Mouse (Mus musculus): ENCODE measurements around the gene Egfl8. TPM values are rescaled to one million over a fixed set of nuclear protein-coding genes. Genes with fewer than 3 reads are reported as not detected.

The Egfl8 gene
- polyA plus RNA-seq, 1 experiment from 2014 or later = 3.1 TPM

DNA sequence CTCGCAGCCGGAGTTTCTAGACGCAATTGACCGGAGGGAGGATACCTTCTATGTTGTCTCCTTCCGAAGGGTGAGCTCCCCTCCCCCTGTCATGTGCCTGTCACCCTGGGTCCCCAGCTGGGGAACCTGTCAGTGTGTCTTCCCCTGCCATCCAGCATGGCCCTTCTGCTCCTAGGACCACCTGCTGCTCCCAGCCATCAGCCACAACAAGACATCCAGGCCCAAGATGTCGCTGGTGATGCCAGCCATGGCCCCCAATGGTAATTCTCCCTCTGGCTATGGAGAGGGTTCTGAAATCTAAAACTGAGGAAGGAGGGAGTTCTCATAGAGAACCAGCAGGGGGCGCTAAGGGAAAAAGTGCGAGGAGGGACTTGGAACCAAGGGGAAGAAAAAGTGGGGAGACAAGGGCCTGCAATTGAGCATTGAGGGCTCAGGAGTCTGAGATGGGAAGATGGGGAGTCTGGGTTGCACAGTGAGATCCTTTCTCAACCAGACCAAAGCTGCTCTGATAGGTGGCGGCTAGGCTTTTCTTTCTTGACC lies 38.0 kb upstream of the Egfl8 start:
- H3K4me2 ChIP-seq (ENCODE audit: low read depth, low read length) = no peak overlapping the region
- no peak overlapping the region for H3K27ac ChIP-seq (replicated peaks; ENCODE audit: low read depth, low read length)
- WGBS = 65% methylated on average over 9 of the region's 9 CpGs
- no peak overlapping the region for H3K4me3 ChIP-seq (ENCODE audit: low read depth, low read length)
- H3K4me1 ChIP-seq (ENCODE audit: control insufficient read depth, insufficient read depth, low read length) = no peaks in the 10 kb centered on the region
- no peaks in the 10 kb centered on the region for H3K9me3 ChIP-seq (replicated peaks; ENCODE audit: control insufficient read depth, low read length)
- ATAC-seq (replicated peaks; ENCODE audit: insufficient number of reproducible peaks, low FRiP score, low TSS enrichment, low read depth) = no peak
- H3K36me3 ChIP-seq (replicated peaks; ENCODE audit: control insufficient read depth, insufficient read depth, low read depth, low read length) = peaks cover 10% of the 10 kb centered on the region
- no peak overlapping the region for H3K9ac ChIP-seq (replicated peaks; ENCODE audit: low read length)
- DNase-seq (ENCODE audit: low spot score) = peak; percentile 75
- H3K27me3 ChIP-seq (ENCODE audit: control insufficient read depth, insufficient read depth, low read length) = no peaks in the 10 kb centered on the region

DNA sequence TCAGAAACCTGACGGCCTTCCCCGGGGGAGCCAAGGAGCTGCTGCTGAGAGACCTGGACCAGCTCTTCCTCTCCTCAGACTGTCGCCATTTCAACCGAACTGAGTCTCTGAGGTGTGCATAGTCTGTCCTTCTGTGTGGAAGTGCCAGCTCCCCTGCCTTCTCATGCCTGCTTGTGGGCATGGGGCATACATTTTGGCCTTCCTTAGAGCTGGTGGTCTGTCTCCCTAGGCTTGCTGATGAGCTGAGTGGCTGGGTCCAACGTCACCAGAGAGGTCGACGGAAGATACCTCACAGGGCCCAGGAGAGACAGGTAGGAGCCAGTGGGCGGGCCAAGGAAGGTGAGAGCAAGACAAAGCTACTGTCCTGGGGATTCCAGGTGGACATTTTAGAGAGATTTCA lies 37.2 kb upstream of the Egfl8 start:
- Histone ChIP-seq H3K4me2 (ENCODE audit: low read depth, low read length) (no peak overlapping the region), H3K36me3 (replicated peaks; ENCODE audit: control insufficient read depth, insufficient read depth, low read depth, low read length) (peaks cover 10% of the 10 kb centered on the region), H3K4me3 (ENCODE audit: low read depth, low read length) (no peak overlapping the region), H3K9ac (replicated peaks; ENCODE audit: low read length) (no peak overlapping the region), H3K27ac (replicated peaks; ENCODE audit: low read depth, low read length) (no peak overlapping the region), H3K27me3 (ENCODE audit: control insufficient read depth, insufficient read depth, low read length) (no peaks in the 10 kb centered on the region), H3K9me3 (replicated peaks; ENCODE audit: control insufficient read depth, low read length) (no peaks in the 10 kb centered on the region), H3K4me1 (ENCODE audit: control insufficient read depth, insufficient read depth, low read length) (peaks cover 3% of the 10 kb centered on the region; the same call in 1 of the 2 replicates)
- WGBS = 95% methylated on average over 8 of the region's 8 CpGs
- DNase-seq (ENCODE audit: low spot score) (no peak), ATAC-seq (replicated peaks; ENCODE audit: insufficient number of reproducible peaks, low FRiP score, low TSS enrichment, low read depth) (no peak)

DNA sequence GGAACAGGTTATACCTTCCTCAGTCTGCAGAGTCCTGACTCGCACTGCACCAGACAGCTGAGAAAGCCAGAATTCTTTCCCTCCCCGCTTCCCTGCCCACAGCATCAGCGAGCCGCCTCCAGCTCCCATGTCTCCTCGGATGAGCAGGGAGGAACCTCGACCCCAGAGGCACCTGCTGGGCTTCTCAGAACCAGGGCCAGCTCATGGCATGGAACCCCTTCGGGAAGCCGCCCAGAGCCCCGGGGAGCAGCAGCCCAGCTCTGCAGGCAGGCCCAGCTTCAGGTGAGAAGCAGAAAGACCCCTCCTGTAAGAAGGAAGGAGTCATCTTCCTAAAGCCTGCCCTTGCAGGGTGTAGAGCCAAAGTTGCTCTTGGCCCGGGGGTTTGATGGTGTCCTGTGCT lies 36.8 kb upstream of the Egfl8 start:
- Histone ChIP-seq H3K4me1 (ENCODE audit: control insufficient read depth, insufficient read depth, low read length) (peaks cover 5% of the 10 kb centered on the region; the same call in 1 of the 2 replicates), H3K27ac (replicated peaks; ENCODE audit: low read depth, low read length) (no peak overlapping the region), H3K4me2 (ENCODE audit: low read depth, low read length) (no peak overlapping the region), H3K4me3 (ENCODE audit: low read depth, low read length) (no peak overlapping the region), H3K27me3 (ENCODE audit: control insufficient read depth, insufficient read depth, low read length) (no peaks in the 10 kb centered on the region), H3K9ac (replicated peaks; ENCODE audit: low read length) (no peak overlapping the region), H3K36me3 (replicated peaks; ENCODE audit: control insufficient read depth, insufficient read depth, low read depth, low read length) (peaks cover 10% of the 10 kb centered on the region), H3K9me3 (replicated peaks; ENCODE audit: control insufficient read depth, low read length) (no peaks in the 10 kb centered on the region)
- ATAC-seq (replicated peaks; ENCODE audit: insufficient number of reproducible peaks, low FRiP score, low TSS enrichment, low read depth) (no peak), DNase-seq (ENCODE audit: low spot score) (no peak)
- 91% methylated on average over 10 of the region's 10 CpGs for WGBS

DNA sequence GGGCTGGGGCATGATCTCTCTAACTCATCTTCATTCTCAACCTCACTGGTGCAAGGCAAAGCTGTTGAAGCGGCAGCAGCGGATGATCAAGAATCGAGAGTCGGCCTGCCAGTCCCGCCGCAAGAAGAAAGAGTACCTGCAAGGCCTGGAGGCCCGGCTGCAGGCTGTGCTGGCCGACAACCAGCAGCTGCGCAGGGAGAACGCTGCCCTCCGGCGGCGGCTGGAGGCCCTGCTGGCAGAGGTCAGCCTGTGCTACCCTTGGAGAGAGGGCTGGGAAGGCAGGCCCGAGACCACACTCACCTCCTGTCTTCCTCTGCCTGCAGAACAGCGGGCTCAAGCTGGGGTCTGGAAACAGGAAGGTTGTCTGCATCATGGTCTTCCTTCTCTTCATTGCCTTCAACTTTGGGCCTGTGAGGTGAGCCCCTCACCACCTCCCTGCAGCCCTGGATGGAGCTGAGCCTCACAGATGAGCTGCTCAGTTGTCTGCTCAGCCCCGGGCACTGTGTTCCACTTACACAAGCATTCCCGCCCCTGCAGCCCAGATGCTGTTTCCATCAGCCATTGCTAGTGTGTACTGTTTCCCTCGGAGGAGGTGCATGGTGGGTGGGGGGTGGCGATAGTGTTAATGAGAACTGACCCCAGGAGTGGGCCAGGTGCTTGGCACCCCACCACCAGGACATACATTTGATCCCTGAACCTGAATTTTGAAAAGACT lies 35.9 kb upstream of the Egfl8 start:
- H3K36me3 ChIP-seq (replicated peaks; ENCODE audit: control insufficient read depth, insufficient read depth, low read depth, low read length) = peaks cover 10% of the 10 kb centered on the region
- H3K4me2 ChIP-seq (ENCODE audit: low read depth, low read length) = no peak overlapping the region
- H3K27ac ChIP-seq (replicated peaks; ENCODE audit: low read depth, low read length) = no peak overlapping the region
- ATAC-seq (replicated peaks; ENCODE audit: insufficient number of reproducible peaks, low FRiP score, low TSS enrichment, low read depth) = no peak
- peak; percentile 38 for DNase-seq (ENCODE audit: low spot score)
- peaks cover 5% of the 10 kb centered on the region; the same call in 1 of the 2 replicates for H3K4me1 ChIP-seq (ENCODE audit: control insufficient read depth, insufficient read depth, low read length)
- H3K27me3 ChIP-seq (ENCODE audit: control insufficient read depth, insufficient read depth, low read length) = no peaks in the 10 kb centered on the region
- WGBS = 48% methylated on average over 19 of the region's 19 CpGs
- H3K9ac ChIP-seq (replicated peaks; ENCODE audit: low read length) = no peak overlapping the region
- H3K9me3 ChIP-seq (replicated peaks; ENCODE audit: control insufficient read depth, low read length) = no peaks in the 10 kb centered on the region
- H3K4me3 ChIP-seq (ENCODE audit: low read depth, low read length) = no peak overlapping the region

DNA sequence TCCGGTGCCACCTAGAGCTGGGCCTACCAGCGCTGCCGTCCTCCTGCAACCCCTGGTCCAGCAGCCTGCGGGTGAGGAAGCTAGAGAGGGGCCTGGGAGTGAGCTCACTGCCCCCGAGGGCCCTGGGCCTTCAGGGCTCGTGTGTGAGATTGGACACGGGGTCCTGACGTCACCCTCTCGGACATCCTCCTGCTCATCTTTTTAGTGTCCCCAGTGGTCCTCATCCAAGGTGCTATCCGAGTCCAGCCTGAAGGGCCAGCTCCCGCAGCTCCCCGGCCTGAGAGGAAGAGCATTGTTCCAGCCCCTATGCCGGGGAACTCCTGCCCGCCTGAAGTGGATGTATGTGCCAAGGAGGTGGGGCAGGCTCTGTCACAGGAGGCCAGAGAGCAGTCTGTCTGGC lies 35.0 kb upstream of the Egfl8 start:
- H3K9me3 ChIP-seq (replicated peaks; ENCODE audit: control insufficient read depth, low read length) = no peaks in the 10 kb centered on the region
- DNase-seq (ENCODE audit: low spot score) (no peak), ATAC-seq (replicated peaks; ENCODE audit: insufficient number of reproducible peaks, low FRiP score, low TSS enrichment, low read depth) (no peak)
- H3K27ac ChIP-seq (replicated peaks; ENCODE audit: low read depth, low read length) = no peak overlapping the region
- no peak overlapping the region for H3K4me3 ChIP-seq (ENCODE audit: low read depth, low read length)
- H3K4me2 ChIP-seq (ENCODE audit: low read depth, low read length) = no peak overlapping the region
- WGBS = 91% methylated on average over 14 of the region's 14 CpGs
- H3K4me1 ChIP-seq (ENCODE audit: control insufficient read depth, insufficient read depth, low read length) = peaks cover 5% of the 10 kb centered on the region; the same call in 1 of the 2 replicates
- no peaks in the 10 kb centered on the region for H3K27me3 ChIP-seq (ENCODE audit: control insufficient read depth, insufficient read depth, low read length)
- no peak overlapping the region for H3K9ac ChIP-seq (replicated peaks; ENCODE audit: low read length)
- peaks cover 10% of the 10 kb centered on the region for H3K36me3 ChIP-seq (replicated peaks; ENCODE audit: control insufficient read depth, insufficient read depth, low read depth, low read length)

DNA sequence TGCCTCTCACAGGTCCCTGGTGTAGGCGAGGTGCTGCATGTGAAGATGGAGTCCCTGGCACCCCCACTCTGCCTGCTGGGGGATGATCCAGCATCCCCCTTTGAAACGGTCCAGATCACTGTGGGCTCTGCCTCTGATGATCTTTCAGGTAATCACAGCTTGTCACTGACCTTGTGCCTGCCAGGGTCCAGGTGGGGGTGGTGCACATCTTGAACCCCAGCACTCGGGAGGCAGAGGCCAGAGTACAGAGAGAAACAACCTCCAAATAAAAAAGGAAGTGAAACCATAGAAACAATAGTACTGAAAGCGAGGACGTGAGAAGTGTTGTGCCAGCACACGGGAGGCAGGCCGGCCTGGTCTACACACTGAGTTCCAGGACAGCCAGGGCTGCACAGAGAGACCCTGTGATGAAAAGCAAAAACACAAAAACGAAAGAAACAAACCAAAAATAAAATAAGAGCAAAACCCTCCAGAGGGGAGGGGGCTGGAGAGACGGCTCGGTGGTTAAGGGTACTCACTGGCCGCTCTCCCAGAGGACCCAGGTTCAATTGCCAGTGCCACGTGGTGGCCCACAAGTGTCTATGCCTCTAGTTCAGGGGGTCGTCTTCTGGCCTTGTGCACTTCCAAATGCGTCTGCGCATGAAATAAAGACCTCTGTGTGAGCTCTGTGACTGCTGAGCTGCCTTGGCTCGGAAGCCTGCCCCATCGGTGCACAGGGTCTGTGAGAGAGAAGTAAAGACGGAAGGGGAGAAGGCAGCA lies 33.5 kb upstream of the Egfl8 start:
- no peak overlapping the region for H3K4me2 ChIP-seq (ENCODE audit: low read depth, low read length)
- peaks cover 5% of the 10 kb centered on the region; the same call in 1 of the 2 replicates for H3K4me1 ChIP-seq (ENCODE audit: control insufficient read depth, insufficient read depth, low read length)
- H3K36me3 ChIP-seq (replicated peaks; ENCODE audit: control insufficient read depth, insufficient read depth, low read depth, low read length) = peaks cover 10% of the 10 kb centered on the region
- H3K9me3 ChIP-seq (replicated peaks; ENCODE audit: control insufficient read depth, low read length) = no peaks in the 10 kb centered on the region
- DNase-seq (ENCODE audit: low spot score) (no peak), ATAC-seq (replicated peaks; ENCODE audit: insufficient number of reproducible peaks, low FRiP score, low TSS enrichment, low read depth) (no peak)
- WGBS = 90% methylated on average over 18 of the region's 18 CpGs
- no peak overlapping the region for H3K9ac ChIP-seq (replicated peaks; ENCODE audit: low read length)
- H3K27me3 ChIP-seq (ENCODE audit: control insufficient read depth, insufficient read depth, low read length) = no peaks in the 10 kb centered on the region
- no peak overlapping the region for H3K27ac ChIP-seq (replicated peaks; ENCODE audit: low read depth, low read length)
- no peak overlapping the region for H3K4me3 ChIP-seq (ENCODE audit: low read depth, low read length)

DNA sequence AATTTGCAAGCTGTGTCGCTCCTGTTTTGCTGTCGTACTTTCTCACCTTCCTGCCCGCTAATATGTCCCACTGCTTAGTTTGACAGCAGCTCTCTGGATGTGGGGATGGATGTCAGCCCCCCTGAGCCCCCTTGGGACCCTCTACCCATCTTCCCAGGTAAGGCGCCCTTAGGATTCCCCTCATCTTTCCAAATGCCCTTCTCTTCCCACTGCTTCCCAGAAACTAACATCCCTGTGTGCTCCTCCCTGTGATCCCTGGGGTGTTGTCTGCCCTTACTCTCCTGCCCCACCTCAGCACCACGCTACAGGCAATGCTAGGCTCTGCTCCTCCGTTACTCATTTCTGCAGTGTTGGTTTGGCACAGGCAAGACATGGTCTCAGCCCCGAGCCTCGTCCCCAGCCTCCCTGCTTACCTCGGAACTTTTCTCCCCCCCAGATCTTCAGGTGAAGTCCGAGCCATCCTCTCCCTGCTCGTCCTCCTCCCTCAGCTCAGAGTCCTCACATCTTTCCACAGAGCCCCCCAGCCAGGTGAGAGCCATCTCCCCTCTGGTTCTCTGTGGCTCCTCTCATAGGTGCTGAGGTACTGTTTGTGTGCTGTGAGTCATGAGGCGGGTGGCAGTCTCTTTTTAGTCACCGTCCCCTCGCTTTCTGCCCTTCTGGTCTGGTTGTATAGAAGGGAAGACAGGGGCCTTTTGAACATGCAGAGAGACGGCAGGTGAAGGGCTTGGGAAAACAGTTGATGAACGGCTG lies 32.5 kb upstream of the Egfl8 start:
- DNase-seq (ENCODE audit: low spot score) (no peak), ATAC-seq (replicated peaks; ENCODE audit: insufficient number of reproducible peaks, low FRiP score, low TSS enrichment, low read depth) (no peak)
- Histone ChIP-seq H3K4me1 (ENCODE audit: control insufficient read depth, insufficient read depth, low read length) (peaks cover 5% of the 10 kb centered on the region; the same call in 1 of the 2 replicates), H3K9ac (replicated peaks; ENCODE audit: low read length) (peak overlapping the region; percentile 94; the same call in 1 of the 2 replicates), H3K36me3 (replicated peaks; ENCODE audit: control insufficient read depth, insufficient read depth, low read depth, low read length) (peaks cover 10% of the 10 kb centered on the region), H3K9me3 (replicated peaks; ENCODE audit: control insufficient read depth, low read length) (no peaks in the 10 kb centered on the region), H3K27ac (replicated peaks; ENCODE audit: low read depth, low read length) (no peak overlapping the region), H3K4me3 (ENCODE audit: low read depth, low read length) (peak overlapping the region; percentile 97), H3K4me2 (ENCODE audit: low read depth, low read length) (peak overlapping the region; percentile 83), H3K27me3 (ENCODE audit: control insufficient read depth, insufficient read depth, low read length) (no peaks in the 10 kb centered on the region)
- WGBS = 79% methylated on average over 16 of the region's 16 CpGs
